19 mouse cellular contexts compared by ENCODE assay signal in genomic region chr3:146319503-146319902, GRCm38 (mm10).
A peak's percentile ranks its signal among the peaks of the same experiment; 100 is the strongest.
DNase-seq lines count a peak whose midpoint lies in the region; ATAC-seq and TF ChIP-seq lines count a peak whose summit lies in the region.
"Had no signal": no experiment of that assay in that cellular context is flagged by ENCODE, and none has a peak within 500 bp of the region (broad histone marks: within the 10 kb centered on the region; RNA-seq: fewer than 3 reads in every experiment).

No protein-coding gene starts in this region.

- no peak for DNase-seq in hindbrain, postnatal 0 days (ENCODE audit: low spot score)
- DNase-seq in brain, embryonic 14.5 days (ENCODE audit: low read depth): peak; percentile 50
- no peak for DNase-seq in urinary bladder, adult 2 months (ENCODE audit: low spot score)
- no peak for DNase-seq in embryo, embryonic 10 days (ENCODE audit: low spot score)
- DNase-seq: adrenal gland, postnatal 25 days; cerebellum, adult 8-10 months; gastrocnemius, postnatal 25 days; kidney, adult 11 months; lung, adult 2 months; thymus, postnatal 36 days had no signal

- no peaks in the 10 kb centered on the region for H3K9me3 ChIP-seq in hindbrain, embryonic 12.5 days (replicated peaks)
- no peaks in the 10 kb centered on the region for H3K9me3 ChIP-seq in hindbrain, postnatal 0 days (ENCODE audit: low read length)
- H3K9me3 ChIP-seq in forebrain, embryonic 15.5 days: no peaks in the 10 kb centered on the region
- no peaks in the 10 kb centered on the region for H3K9me3 ChIP-seq in midbrain, embryonic 15.5 days
- H3K9me3 ChIP-seq: embryonic facial prominence, embryonic 13.5 days; hindbrain, embryonic 15.5 days; megakaryocyte, embryonic 14.5 days had no signal

- WGBS in hindbrain, embryonic 12.5 days: 78% methylated on average over 14 of the region's 14 CpGs
- WGBS in hindbrain, postnatal 0 days: 74% methylated on average over 14 of the region's 14 CpGs
- WGBS in forebrain, embryonic 15.5 days: 25% methylated on average over 14 of the region's 14 CpGs
- WGBS in midbrain, embryonic 15.5 days: 67% methylated on average over 14 of the region's 14 CpGs

- H3K9ac ChIP-seq in hindbrain, embryonic 12.5 days: no peak overlapping the region
- H3K9ac ChIP-seq in hindbrain, postnatal 0 days (replicated peaks; ENCODE audit: low read length): no peak overlapping the region
- H3K9ac ChIP-seq in forebrain, embryonic 15.5 days (replicated peaks): no peak overlapping the region
- H3K9ac ChIP-seq in midbrain, embryonic 15.5 days: no peak overlapping the region
- H3K9ac ChIP-seq: hindbrain, embryonic 15.5 days had no signal

- peaks cover 14% of the 10 kb centered on the region for H3K4me1 ChIP-seq in hindbrain, embryonic 12.5 days
- H3K4me1 ChIP-seq in hindbrain, postnatal 0 days (ENCODE audit: insufficient read depth, low read length): 0 out of 2 replicates have a peak, but pooled peaks cover 4% of the 10 kb centered on the region
- peaks cover 19% of the 10 kb centered on the region for H3K4me1 ChIP-seq in forebrain, embryonic 15.5 days
- H3K4me1 ChIP-seq in midbrain, embryonic 15.5 days: peaks cover 18% of the 10 kb centered on the region
- H3K4me1 ChIP-seq: megakaryocyte, embryonic 14.5 days had no signal

- H3K4me2 ChIP-seq in hindbrain, embryonic 12.5 days (replicated peaks): no peak overlapping the region
- H3K4me2 ChIP-seq in hindbrain, postnatal 0 days (ENCODE audit: low read depth, low read length): no peak overlapping the region
- H3K4me2 ChIP-seq in forebrain, embryonic 15.5 days (replicated peaks): no peak overlapping the region
- H3K4me2 ChIP-seq in midbrain, embryonic 15.5 days: no peak overlapping the region
- H3K4me2 ChIP-seq: liver, embryonic 11.5 days had no signal

- no peak for TF ChIP-seq POLR2A in brain, embryonic 14.5 days (IDR thresholded peaks at IDR 0.05; ENCODE audit: borderline replicate concordance, extremely low read depth, insufficient read depth, insufficient read length, poor library complexity, severe bottlenecking)

- peak; percentile 14; the same call in 1 of the 2 replicates for ATAC-seq in hindbrain, embryonic 12.5 days (ENCODE audit: low FRiP score)
- no peak for ATAC-seq in hindbrain, postnatal 0 days
- peak; percentile 27; the same call in 1 of the 2 replicates for ATAC-seq in forebrain, embryonic 15.5 days (replicated peaks)
- peak; percentile 40 for ATAC-seq in midbrain, embryonic 15.5 days (replicated peaks)

- no peak overlapping the region for H3K4me3 ChIP-seq in hindbrain, embryonic 12.5 days
- H3K4me3 ChIP-seq in hindbrain, postnatal 0 days (ENCODE audit: low read length): no peak overlapping the region
- no peak overlapping the region for H3K4me3 ChIP-seq in forebrain, embryonic 15.5 days
- no peak overlapping the region for H3K4me3 ChIP-seq in midbrain, embryonic 15.5 days
- H3K4me3 ChIP-seq: embryonic facial prominence, embryonic 13.5 days; megakaryocyte, embryonic 14.5 days; myocyte had no signal

- H3K27ac ChIP-seq in hindbrain, embryonic 12.5 days: no peak overlapping the region
- H3K27ac ChIP-seq in hindbrain, postnatal 0 days: no peak overlapping the region
- H3K27ac ChIP-seq in forebrain, embryonic 15.5 days (replicated peaks): peak overlapping the region; percentile 42; the same call in 1 of the 2 replicates
- peak overlapping the region; percentile 68 for H3K27ac ChIP-seq in midbrain, embryonic 15.5 days
- H3K27ac ChIP-seq: embryonic facial prominence, embryonic 13.5 days; kidney, postnatal 0 days had no signal

- peaks cover 9% of the 10 kb centered on the region for H3K27me3 ChIP-seq in hindbrain, embryonic 12.5 days
- no peaks in the 10 kb centered on the region for H3K27me3 ChIP-seq in hindbrain, postnatal 0 days (ENCODE audit: insufficient read depth, low read length)
- no peaks in the 10 kb centered on the region for H3K27me3 ChIP-seq in forebrain, embryonic 15.5 days
- no peaks in the 10 kb centered on the region for H3K27me3 ChIP-seq in midbrain, embryonic 15.5 days (replicated peaks)
- H3K27me3 ChIP-seq: embryonic facial prominence, embryonic 13.5 days had no signal

- H3K36me3 ChIP-seq in hindbrain, embryonic 12.5 days: no peaks in the 10 kb centered on the region
- no peaks in the 10 kb centered on the region for H3K36me3 ChIP-seq in hindbrain, postnatal 0 days (ENCODE audit: insufficient read depth, low read length)
- no peaks in the 10 kb centered on the region for H3K36me3 ChIP-seq in forebrain, embryonic 15.5 days
- no peaks in the 10 kb centered on the region for H3K36me3 ChIP-seq in midbrain, embryonic 15.5 days (replicated peaks)
- H3K36me3 ChIP-seq: embryonic facial prominence, embryonic 13.5 days; hindbrain, embryonic 15.5 days had no signal

- TF ChIP-seq CTCF in hindbrain, postnatal 0 days (IDR thresholded peaks at IDR 0.05; ENCODE audit: low read depth): no peak
- no peak for TF ChIP-seq CTCF in brain, embryonic 14.5 days (IDR thresholded peaks at IDR 0.05; ENCODE audit: borderline replicate concordance, extremely low read depth, insufficient read depth, insufficient read length)

Comparison
In these comparisons a context has a peak if more than half of its experiments do, and no peak if none do; other contexts are left out.
1. H3K27ac ChIP-seq: peak in forebrain, embryonic 15.5 days (single experiment) and midbrain, embryonic 15.5 days (single experiment); none in hindbrain, embryonic 12.5 days (single experiment) and hindbrain, postnatal 0 days (single experiment).